Mouse (Mus musculus) CH12.LX (cell line): ENCODE data around the gene Ctnna2. TPM values are rescaled to one million over a fixed set of nuclear protein-coding genes. Genes with fewer than 3 reads are reported as not detected.
A peak's percentile ranks its signal among the peaks of the same experiment; 100 is the strongest.

Experiments
- DNase-seq: peaks from one replicate; pipeline ENCODE4 v3.0.0-alpha.2; 2013; ENCODE audit errors: extremely low read depth
- H3K27ac ChIP-seq: 2 replicates; pipeline ENCODE4 v1.5.1; 2012; ENCODE audit warnings: low read depth, mild to moderate bottlenecking, control low read depth, moderate library complexity; ENCODE audit not compliant: insufficient read depth
- H3K27me3 ChIP-seq: replicated peaks from 2 replicates; pipeline ENCODE3; 2012; ENCODE audit warnings: inconsistent platforms
- H3K36me3 ChIP-seq, 2 experiments: replicated peaks in 1 of 2; 2 replicates each; pipeline versions ENCODE3 to v1.6.1; 2012; ENCODE audit warnings: inconsistent platforms in 1 of 2, low read length in 1 of 2, mild to moderate bottlenecking in 1 of 2, mixed read lengths in 1 of 2, moderate library complexity in 1 of 2; ENCODE audit not compliant: control insufficient read depth in 1 of 2, insufficient read depth in 1 of 2
- H3K4me1 ChIP-seq, 2 experiments: 2 replicates each; pipeline ENCODE4 v1.6.1; 2012; ENCODE audit warnings: inconsistent platforms in 1 of 2, moderate library complexity in 1 of 2; ENCODE audit not compliant: insufficient read depth in 2 of 2, control insufficient read depth in 1 of 2
- H3K4me2 ChIP-seq: 2 replicates; pipeline ENCODE4 v1.6.1; 2012; ENCODE audit warnings: low read depth, mild to moderate bottlenecking, control low read depth; ENCODE audit not compliant: poor library complexity, insufficient read depth, severe bottlenecking
- H3K4me3 ChIP-seq, 3 experiments: fragments of 150-350 bp in 1 of 3; sonication (generic) in 1 of 3; replicated peaks in 1 of 3; 2 replicates each; pipeline versions ENCODE3 to v1.5.1; 2011 to 2012; ENCODE audit warnings: low read depth in 2 of 3, low read length in 2 of 3, mild to moderate bottlenecking in 2 of 3, moderate library complexity in 2 of 3, control low read depth in 1 of 3, improper control_type of control experiment in 1 of 3, inconsistent platforms in 1 of 3, mixed read lengths in 1 of 3; ENCODE audit not compliant: poor library complexity in 1 of 3
- H3K79me2 ChIP-seq: replicated peaks from 2 replicates; pipeline ENCODE4 v1.6.1; 2012; ENCODE audit warnings: mild to moderate bottlenecking, moderate library complexity; ENCODE audit not compliant: control insufficient read depth, poor library complexity, insufficient read depth, severe bottlenecking; ENCODE audit errors: extremely low read depth
- H3K9ac ChIP-seq: 2 replicates; pipeline ENCODE4 v1.6.1; 2012; ENCODE audit warnings: low read depth, mild to moderate bottlenecking, control low read depth, moderate library complexity; ENCODE audit not compliant: insufficient read depth
- H3K9me3 ChIP-seq: replicated peaks from 2 replicates; pipeline ENCODE3; 2012; ENCODE audit warnings: low read length, inconsistent platforms, mixed read lengths
- BHLHE40 ChIP-seq: IDR thresholded peaks from 2 replicates; pipeline ENCODE4 v1.6.1; 2011; ENCODE audit warnings: mild to moderate bottlenecking, low read depth, low read length, improper control_type of control experiment
- CHD1 ChIP-seq: IDR thresholded peaks from 2 replicates; pipeline ENCODE4 v1.6.1; 2012; ENCODE audit warnings: low read depth, low read length, improper control_type of control experiment, inconsistent platforms
- CTCF ChIP-seq, 2 experiments: IDR thresholded peaks in 1 of 2; conservative IDR thresholded peaks in 1 of 2; 2 replicates each; pipeline ENCODE4 v1.5.1; 2011 to 2012; ENCODE audit warnings: low read depth in 2 of 2, low read length in 2 of 2, improper control_type of control experiment in 1 of 2, inconsistent platforms in 1 of 2, mild to moderate bottlenecking in 1 of 2, moderate library complexity in 1 of 2
- E2F4 ChIP-seq: IDR thresholded peaks from 2 replicates; pipeline ENCODE4 v1.6.1; 2011; ENCODE audit warnings: low read depth, low read length, improper control_type of control experiment; ENCODE audit not compliant: insufficient replicate concordance
- EP300 ChIP-seq: IDR thresholded peaks from 2 replicates; pipeline ENCODE4 v1.6.1; 2011; ENCODE audit warnings: low read length, improper control_type of control experiment
- ETS1 ChIP-seq: conservative IDR thresholded peaks from 2 replicates; pipeline ENCODE4 v1.6.1; 2012; ENCODE audit warnings: low read depth, mild to moderate bottlenecking, inconsistent platforms, low read length, improper control_type of control experiment, moderate library complexity
- IRF4 ChIP-seq: IDR thresholded peaks from 2 replicates; pipeline ENCODE4 v1.6.1; 2014; ENCODE audit warnings: low read depth, mild to moderate bottlenecking, inconsistent platforms, low read length, improper control_type of control experiment
- JUND ChIP-seq: conservative IDR thresholded peaks from 2 replicates; pipeline ENCODE4 v1.6.1; 2011; ENCODE audit warnings: low read depth, low read length, improper control_type of control experiment
- KAT2A ChIP-seq: IDR thresholded peaks from 2 replicates; pipeline ENCODE4 v1.6.1; 2012; ENCODE audit warnings: low read length, improper control_type of control experiment, inconsistent platforms; ENCODE audit not compliant: insufficient replicate concordance
- MAFK ChIP-seq: IDR thresholded peaks from 2 replicates; pipeline ENCODE4 v1.6.1; 2011; ENCODE audit warnings: low read length, improper control_type of control experiment; ENCODE audit not compliant: insufficient replicate concordance
- MYC ChIP-seq: IDR thresholded peaks from 2 replicates; pipeline ENCODE4 v1.6.1; 2011; ENCODE audit warnings: low read depth, mild to moderate bottlenecking, improper control_type of control experiment, low read length
- NELFE ChIP-seq: IDR thresholded peaks from 2 replicates; pipeline ENCODE4 v1.6.1; 2011; ENCODE audit warnings: low read depth, low read length, improper control_type of control experiment
- PAX5 ChIP-seq: IDR thresholded peaks from 2 replicates; pipeline ENCODE4 v1.6.1; 2012; ENCODE audit warnings: low read length, inconsistent platforms, mixed read lengths
- POLR2AphosphoS2 ChIP-seq: IDR thresholded peaks from 2 replicates; pipeline ENCODE4 v1.6.1; 2011; ENCODE audit warnings: low read depth, low read length, improper control_type of control experiment
- SIN3A ChIP-seq: IDR thresholded peaks from 2 replicates; pipeline ENCODE4 v1.6.1; 2012; ENCODE audit warnings: low read length, improper control_type of control experiment, inconsistent platforms
- TBP ChIP-seq: conservative IDR thresholded peaks from 2 replicates; pipeline ENCODE4 v1.6.1; 2011; ENCODE audit warnings: low read depth, low read length, improper control_type of control experiment
- USF2 ChIP-seq: conservative IDR thresholded peaks from 2 replicates; pipeline ENCODE4 v1.6.1; 2011; ENCODE audit warnings: low read depth, low read length, improper control_type of control experiment
- ZC3H11A ChIP-seq: IDR thresholded peaks from 2 replicates; pipeline ENCODE4 v1.6.1; 2012; ENCODE audit warnings: low read depth, mild to moderate bottlenecking, inconsistent platforms, low read length, improper control_type of control experiment
- ZNF384 ChIP-seq: IDR thresholded peaks from 2 replicates; pipeline ENCODE4 v1.6.1; 2012; ENCODE audit warnings: low read depth, low read length, improper control_type of control experiment, inconsistent platforms
- dilution Hi-C: fragments of 300-500 bp; cut with MboI; formaldehyde crosslinking; loops from 2 replicates; pipeline ENCODE4 v1.14.3; 2020; ENCODE audit warnings: low sequenced_read_pairs; ENCODE audit not compliant: extremely low pct_unique_long_range_greater_than_20kb, extremely low pct_ligation_motif_present
- in situ Hi-C: fragments of 300-500 bp; cut with MboI; formaldehyde crosslinking; loops from 3 replicates; pipeline ENCODE4 v1.14.3; 2019; ENCODE audit warnings: low sequenced_read_pairs, low pct_ligation_motif_present, low pct_unique_long_range_greater_than_20kb, mixed read lengths
- polyA plus RNA-seq: library from polyadenylated mRNA; unstranded; fragments of >175 nt; gene quantifications from 2 replicates; pipeline ENCODE4 v1.2.1, GENCODE M21; 2012; ENCODE audit warnings: low read depth; ENCODE audit not compliant: insufficient read length
- total RNA-seq, 2 experiments: library from RNA; depleted of rRNA; stranded (reverse); fragments of 300-350 nt in 1 of 2; fragments of >200 nt in 1 of 2; gene quantifications; 2 replicates each; pipeline ENCODE4 v1.2.3; 2012 to 2014

Gene Ctnna2
- total and polyA plus RNA-seq, 3 experiments, result not detected

DNA sequence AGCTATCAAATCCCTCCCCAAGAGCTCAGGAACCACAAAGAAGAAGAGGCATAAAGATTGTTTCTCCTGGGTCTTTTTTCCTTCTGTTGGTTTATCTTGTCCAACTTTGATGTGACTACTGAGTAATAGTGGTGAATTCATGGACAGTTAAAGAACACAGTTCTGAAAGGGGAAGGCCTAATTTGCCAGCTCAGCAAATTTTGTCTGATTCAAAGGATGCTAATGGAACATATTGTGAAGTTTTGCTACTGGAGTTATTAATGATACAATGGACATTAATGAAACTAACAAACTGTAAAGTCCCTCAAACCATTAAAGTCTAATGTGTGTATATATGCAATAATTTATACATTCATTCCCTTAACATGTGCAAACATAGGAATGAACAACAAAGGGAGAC lies 635.7 kb downstream of the Ctnna2 start:
- Histone ChIP-seq H3K36me3 (no peaks in the 10 kb centered on the region), H3K4me2 (no peak overlapping the region), H3K4me3 (no peak overlapping the region), H3K9me3 (peaks cover 29% of the 10 kb centered on the region), H3K27me3 (no peaks in the 10 kb centered on the region), H3K79me2 (no peaks in the 10 kb centered on the region), H3K4me1 (no peaks in the 10 kb centered on the region), H3K9ac (no peak overlapping the region), H3K27ac (no peak overlapping the region)
- in situ Hi-C loops (no loop called here), dilution Hi-C loops (no loop called here)
- no peak for TF ChIP-seq ETS1
- peak; percentile 72 for TF ChIP-seq MAFK
- no peak for DNase-seq

DNA sequence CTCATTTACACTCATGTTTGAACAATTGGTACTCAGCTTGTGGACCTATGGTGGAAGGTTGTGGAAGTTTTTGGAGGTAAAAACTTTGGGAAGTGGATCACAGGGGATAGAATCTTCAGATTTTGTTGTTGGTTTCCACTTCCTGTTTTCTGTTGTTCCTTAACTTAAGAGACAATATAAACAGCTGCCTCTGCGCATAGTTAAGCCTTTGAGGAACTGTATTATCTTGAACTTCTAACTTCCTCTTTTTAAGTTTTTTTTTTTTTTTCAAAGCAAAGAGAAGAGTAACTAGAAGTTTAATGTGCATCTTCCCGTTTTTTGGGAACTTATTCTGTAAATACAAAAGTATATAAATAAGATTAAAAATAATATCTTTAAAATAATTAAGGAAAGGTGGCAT lies 644.0 kb downstream of the Ctnna2 start:
- TF ChIP-seq MAFK, result no peak
- TF ChIP-seq E2F4, result no peak
- no peak for TF ChIP-seq CTCF (conservative IDR thresholded peaks at IDR 0.05 in 1 of 2, IDR thresholded peaks at IDR 0.05 in 1 of 2; ENCODE audit: low read depth in 2 of 2, low read length in 2 of 2)
- no peak for TF ChIP-seq MYC
- TF ChIP-seq EP300, result no peak
- no peak for TF ChIP-seq ZC3H11A
- no peak for TF ChIP-seq JUND
- TF ChIP-seq ETS1, result no peak
- no peak for TF ChIP-seq BHLHE40
- no peak for TF ChIP-seq POLR2AphosphoS2
- TF ChIP-seq ZNF384, result no peak
- no peak for TF ChIP-seq KAT2A
- TF ChIP-seq SIN3A, result no peak
- no peak for TF ChIP-seq IRF4
- TF ChIP-seq CHD1, result no peak
- TF ChIP-seq TBP, result no peak
- TF ChIP-seq PAX5, result no peak
- no peak for TF ChIP-seq NELFE
- TF ChIP-seq USF2, result no peak

More for the DNA sequence above, 644.0 kb downstream of the Ctnna2 start:
- in situ Hi-C loops (no loop called here), dilution Hi-C loops (no loop called here)
- no peak for DNase-seq
- no peak overlapping the region for H3K4me3 ChIP-seq
- H3K79me2 ChIP-seq, result no peaks in the 10 kb centered on the region
- no peaks in the 10 kb centered on the region for H3K36me3 ChIP-seq
- H3K27ac ChIP-seq, result no peak overlapping the region
- H3K9me3 ChIP-seq, result peaks cover 13% of the 10 kb centered on the region
- H3K4me1 ChIP-seq, result no peaks in the 10 kb centered on the region
- H3K9ac ChIP-seq, result no peak overlapping the region
- H3K4me2 ChIP-seq, result no peak overlapping the region
- no peaks in the 10 kb centered on the region for H3K27me3 ChIP-seq
